Comparison of ENCODE assay signal across 19 mouse cellular contexts in genomic region chr11:24131818-24132217, GRCm38 (mm10). TPM values are rescaled to one million over a fixed set of nuclear protein-coding genes. Genes with fewer than 3 reads are reported as not detected.
DNase-seq lines count a peak whose midpoint lies in the region; ATAC-seq and TF ChIP-seq lines count a peak whose summit lies in the region.
"Had no signal": no experiment of that assay in that cellular context is flagged by ENCODE, and none has a peak within 500 bp of the region (broad histone marks: within the 10 kb centered on the region; RNA-seq: fewer than 3 reads in every experiment).

No protein-coding gene starts in this region.

- no peaks in the 10 kb centered on the region for H3K36me3 ChIP-seq in liver, postnatal 0 days (replicated peaks; ENCODE audit: insufficient read depth, low read length)
- H3K36me3 ChIP-seq: embryonic facial prominence, embryonic 15.5 days had no signal

- H3K27me3 ChIP-seq in liver, postnatal 0 days (ENCODE audit: insufficient read depth, low read length) = no peaks in the 10 kb centered on the region
- H3K27me3 ChIP-seq: embryonic facial prominence, embryonic 15.5 days; midbrain, embryonic 13.5 days; neural tube, embryonic 13.5 days had no signal

- H3K4me3 ChIP-seq in bone marrow, adult 2 months (replicated peaks; ENCODE audit: control insufficient read depth, low read depth, low read length) = no peak overlapping the region
- no peak overlapping the region for H3K4me3 ChIP-seq in liver, postnatal 0 days (ENCODE audit: low read depth, low read length)
- H3K4me3 ChIP-seq: embryonic facial prominence, embryonic 15.5 days; midbrain, embryonic 13.5 days; neural tube, embryonic 13.5 days had no signal

- 0 out of 2 replicates have a peak overlapping the region, but pooled peaks have one; percentile 16 for H3K9ac ChIP-seq in liver, postnatal 0 days (replicated peaks)
- H3K9ac ChIP-seq: embryonic facial prominence, embryonic 15.5 days; hindbrain, embryonic 14.5 days; midbrain, embryonic 13.5 days; neural tube, embryonic 13.5 days had no signal

- H3K4me1 ChIP-seq in bone marrow, adult 2 months (ENCODE audit: control insufficient read depth, insufficient read depth, low read length) = peaks cover 23% of the 10 kb centered on the region
- peaks cover 70% of the 10 kb centered on the region for H3K4me1 ChIP-seq in liver, postnatal 0 days (ENCODE audit: insufficient read depth)

- ATAC-seq in liver, postnatal 0 days = no peak
- ATAC-seq: forebrain, embryonic 14.5 days; midbrain, embryonic 13.5 days had no signal

- DNase-seq in lung, postnatal 36 days = peak; percentile 17
- DNase-seq in lung, postnatal 4 days = no peak
- DNase-seq in liver, postnatal 0 days = no peak
- peak; percentile 35 to 42 for DNase-seq in thymus, postnatal 36 days
- no peak for DNase-seq in gastrocnemius, postnatal 36 days
- DNase-seq in cerebellum, adult 9-11 months = no peak
- DNase-seq: cerebellum, adult 8-10 months; gastrocnemius, postnatal 14 days; left cerebral cortex, postnatal 4 days had no signal

- intact Hi-C loops in gastrocnemius, postnatal 36 days (cut with DNase I) = no loop called here

- no peak for TF ChIP-seq EP300 in liver, postnatal 0 days (IDR thresholded peaks at IDR 0.05; ENCODE audit: low read depth)

- H3K4me2 ChIP-seq in liver, postnatal 0 days (ENCODE audit: low read depth, low read length) = no peak overlapping the region
- H3K4me2 ChIP-seq: embryonic facial prominence, embryonic 15.5 days; hindbrain, embryonic 14.5 days; midbrain, embryonic 13.5 days; neural tube, embryonic 13.5 days had no signal

- 34% methylated on average over 2 of the region's 2 CpGs for WGBS in bone marrow, adult 2 months
- 52% methylated on average over 2 of the region's 2 CpGs for WGBS in liver, postnatal 0 days (ENCODE audit: insufficient replicate concordance)

- H3K27ac ChIP-seq in bone marrow, adult 2 months (ENCODE audit: control insufficient read depth, insufficient read depth, low read depth, low read length, poor library complexity) = peak overlapping the region; percentile 47
- peak overlapping the region; percentile 34; the same call in 1 of the 2 replicates for H3K27ac ChIP-seq in liver, postnatal 0 days (ENCODE audit: low read depth)
- H3K27ac ChIP-seq: embryonic facial prominence, embryonic 15.5 days; hindbrain, embryonic 14.5 days; midbrain, embryonic 13.5 days; neural tube, embryonic 13.5 days had no signal

- TF ChIP-seq POLR2A in bone marrow, adult 2 months (IDR thresholded peaks at IDR 0.05; ENCODE audit: borderline replicate concordance, control insufficient read depth, low read depth, low read length) = no peak

- no peak for TF ChIP-seq CTCF in bone marrow, adult 2 months (IDR thresholded peaks at IDR 0.05; ENCODE audit: control insufficient read depth, insufficient read depth, low read length)
- no peak for TF ChIP-seq CTCF in liver, postnatal 0 days (IDR thresholded peaks at IDR 0.05; ENCODE audit: low read depth)

- H3K9me3 ChIP-seq in liver, postnatal 0 days (ENCODE audit: low read length) = no peaks in the 10 kb centered on the region
- H3K9me3 ChIP-seq: embryonic facial prominence, embryonic 15.5 days; midbrain, embryonic 13.5 days; neural tube, embryonic 13.5 days had no signal

RNA-seq across cellular contexts. Expression of gene Bcl11a, which starts 54.0 kb away (rescaled TPM):
- polyA plus RNA-seq in bone marrow, adult 2 months (2011; ENCODE audit: insufficient read depth, insufficient read length, low replicate concordance, missing spikeins) = 23.1 and 23.5 TPM in 2 replicates
- polyA plus RNA-seq in liver, postnatal 0 days (2015; fragmentation: Nextera tagmentation; extraction: Ambion mirVana) = 6.6 and 10.3 TPM in 2 replicates
- under 1 TPM; 0.05 to 0.07 TPM for total RNA-seq in gastrocnemius, postnatal 36 days (2021)

RNA-seq across cellular contexts. Expression of gene A830031A19Rik, which starts 57.0 kb away (rescaled TPM):
- not detected in 2 replicates for polyA plus RNA-seq in bone marrow, adult 2 months (2011; ENCODE audit: insufficient read depth, insufficient read length, low replicate concordance, missing spikeins)
- polyA plus RNA-seq in liver, postnatal 0 days (2015; fragmentation: Nextera tagmentation; extraction: Ambion mirVana) = not detected in 2 replicates
- not detected for total RNA-seq in gastrocnemius, postnatal 36 days (2021)
- total RNA-seq: gastrocnemius, postnatal 14 days had no signal
- polyA plus RNA-seq: embryonic facial prominence, embryonic 15.5 days; heart, embryonic 14.5 days; hindbrain, embryonic 14.5 days; kidney, embryonic 16.5 days; lung, embryonic 16.5 days; midbrain, embryonic 13.5 days; neural tube, embryonic 13.5 days; stomach, embryonic 16.5 days had no signal

Comparison
In these comparisons a context has a peak if more than half of its experiments do, and no peak if none do; other contexts are left out.
1. DNase-seq: peak in lung, postnatal 36 days (single experiment) and thymus, postnatal 36 days (2 of 2); none in lung, postnatal 4 days (0 of 2), liver, postnatal 0 days (single experiment), gastrocnemius, postnatal 36 days (0 of 2) and cerebellum, adult 9-11 months (single experiment).